18 mouse cellular contexts compared by ENCODE assay signal in the genomic region with DNA sequence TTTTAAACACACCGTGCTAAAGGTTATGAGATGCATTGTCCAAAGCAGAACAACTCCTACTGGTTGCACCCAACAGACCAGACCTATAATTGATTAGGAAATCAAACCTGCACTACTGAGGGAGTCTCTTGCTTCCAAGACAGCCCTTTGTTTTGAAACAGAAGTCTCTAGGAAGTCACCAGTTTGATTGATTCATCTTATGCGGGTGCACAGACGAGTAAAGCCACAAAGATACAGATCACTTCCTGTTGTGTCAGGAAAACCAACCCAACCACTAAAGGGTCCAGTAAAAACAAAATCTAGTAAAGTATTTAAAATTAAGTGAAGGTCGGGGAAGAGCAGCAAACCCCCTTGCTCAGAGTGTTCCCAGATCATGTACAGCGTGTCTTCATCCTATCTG. TPM values are rescaled to one million over a fixed set of nuclear protein-coding genes. Genes with fewer than 3 reads are reported as not detected.
DNase-seq lines count a peak whose midpoint lies in the region; ATAC-seq lines count a peak whose summit lies in the region.
"Had no signal": no experiment of that assay in that cellular context is flagged by ENCODE, and none has a peak within 500 bp of the region (broad histone marks: within the 10 kb centered on the region; RNA-seq: fewer than 3 reads in every experiment).

No protein-coding gene starts in this region.

- ATAC-seq in common myeloid progenitor, adult 5-6 weeks (replicated peaks; ENCODE audit: low read depth, poor library complexity, severe bottlenecking): peak; percentile 68
- ATAC-seq in hematopoietic stem cell, adult 5-6 weeks (replicated peaks in 1 of 2; ENCODE audit: insufficient read depth in 1 of 2, low FRiP score in 2 of 2, low TSS enrichment in 1 of 2, low read depth in 1 of 2, poor library complexity in 2 of 2, severe bottlenecking in 2 of 2): peak; percentile 27 to 45; a peak in 3 of 4 replicates
- ATAC-seq in megakaryocyte-erythroid progenitor cell, adult 5-6 weeks (replicated peaks; ENCODE audit: low FRiP score, low TSS enrichment, poor library complexity, severe bottlenecking): no peak
- ATAC-seq: forebrain, embryonic 14.5 days; forebrain, embryonic 16.5 days had no signal

- peak; percentile 9 for DNase-seq in CD4-positive helper T cell, adult 2 months (ENCODE audit: low read depth, low spot score)
- DNase-seq in left cerebral cortex, postnatal 25 days (ENCODE audit: low spot score in 2 of 2): no peak
- DNase-seq in ovary, postnatal 10 days (ENCODE audit: low spot score): no peak
- no peak for DNase-seq in cerebellum, postnatal 10 days
- DNase-seq: adrenal gland, adult 2 months; adrenal gland, postnatal 10 days; adrenal gland, postnatal 25 days; B cell, adult 2 months; cerebellum, adult 11-12 months; cerebellum, adult 2 months; cerebellum, adult 9-11 months; cerebellum, postnatal 25 days; embryo, embryonic 11 days had no signal

- intact Hi-C loops in left cerebral cortex, postnatal 25 days (cut with DNase I): no loop called here

RNA-seq across cellular contexts. Expression of a gene that starts 58.3 kb away (rescaled TPM):
- total RNA-seq in common myeloid progenitor, adult 5-6 weeks (2017): 13.5 and 14.9 TPM in 2 replicates
- 13.8 and 15.1 TPM in 2 replicates for total RNA-seq in hematopoietic stem cell, adult 5-6 weeks (2017)
- 10 to 100 TPM; 17.3 to 18.5 TPM for total RNA-seq in left cerebral cortex, postnatal 25 days (2021)
- total RNA-seq in megakaryocyte-erythroid progenitor cell, adult 5-6 weeks (2014; fragmentation: Nextera tagmentation): 13.9 and 18.0 TPM in 2 replicates
- total RNA-seq in megakaryocyte-erythroid progenitor cell, adult 5-6 weeks (2017): 11.7 and 16.5 TPM in 2 replicates
